Mouse (Mus musculus) layer of hippocampus, adult 2 months (tissue): Measurements from ENCODE around the gene Appl2. TPM values are rescaled to one million over a fixed set of nuclear protein-coding genes. Genes with fewer than 3 reads are reported as not detected.
A peak's percentile ranks its signal among the peaks of the same experiment; 100 is the strongest.

Experiments used
- DNase-seq, 2 experiments: peaks; one replicate each; pipeline ENCODE4 v3.0.0; 2022; ENCODE audit warnings: low spot score in 2 of 2
- H3K27ac ChIP-seq: fragments of 200-600 bp; 2 replicates; pipeline ENCODE4 v1.8.1; 2022
- H3K4me3 ChIP-seq: fragments of 200-600 bp; 2 replicates; pipeline ENCODE4 v1.8.1; 2022; ENCODE audit warnings: mild to moderate bottlenecking
- CTCF ChIP-seq: fragments of 200-600 bp; conservative IDR thresholded peaks from 2 replicates; pipeline ENCODE4 v1.8.1; 2022; ENCODE audit warnings: antibody characterized with exemption, mild to moderate bottlenecking, moderate library complexity
- total RNA-seq, 2 experiments: library from RNA; stranded (reverse); gene quantifications; 2 replicates each; pipeline ENCODE4 v1.2.3; 2021

Gene Appl2
- total RNA-seq, 2 experiments from 2014 or later = 81.1 to 95.5 TPM

- H3K4me3 ChIP-seq = no peak overlapping the region; the same call in 1 of the 2 replicates
- no peak for TF ChIP-seq CTCF
- no peak for DNase-seq
- peak overlapping the region; percentile 90 for H3K27ac ChIP-seq
Measured at GRCm38 (mm10) chr10:83645716-83645990, 2.9 kb downstream of the Appl2 start.

- no peak for DNase-seq
- Histone ChIP-seq H3K27ac (peak overlapping the region; percentile 90), H3K4me3 (peak overlapping the region; percentile 26)
- TF ChIP-seq CTCF = no peak
Measured at GRCm38 (mm10) chr10:83644865-83645715, 3.4 kb downstream of the Appl2 start.

GRCm38 (mm10) chr10:83644167-83644566 is 4.4 kb downstream of the Appl2 start:
- Histone ChIP-seq H3K4me3 (no peak overlapping the region), H3K27ac (peak overlapping the region; percentile 90)
- TF ChIP-seq CTCF = no peak
- no peak for DNase-seq

GRCm38 (mm10) chr10:83641641-83642040 is 6.9 kb downstream of the Appl2 start:
- TF ChIP-seq CTCF = no peak
- DNase-seq = no peak
- H3K4me3 ChIP-seq = no peak overlapping the region
- H3K27ac ChIP-seq = peak overlapping the region; percentile 64

GRCm38 (mm10) chr10:83639881-83640386 is 8.6 kb downstream of the Appl2 start:
- H3K4me3 ChIP-seq = no peak overlapping the region
- H3K27ac ChIP-seq = peak overlapping the region; percentile 68
- DNase-seq = peak in 1 of 2 experiments; percentile 66
- no peak for TF ChIP-seq CTCF

- H3K27ac ChIP-seq = peak overlapping the region; percentile 78
- TF ChIP-seq CTCF = no peak
- peak overlapping the region; percentile 39 for H3K4me3 ChIP-seq
Measured at GRCm38 (mm10) chr10:83637295-83637694, 11.2 kb downstream of the Appl2 start.

GRCm38 (mm10) chr10:83636191-83636590 is 12.3 kb downstream of the Appl2 start:
- peak overlapping the region; percentile 78 for H3K27ac ChIP-seq
- peak overlapping the region; percentile 33; the same call in 1 of the 2 replicates for H3K4me3 ChIP-seq
- DNase-seq = no peak
- TF ChIP-seq CTCF = no peak

More at GRCm38 (mm10) chr10:83637295-83637694, 11.2 kb downstream of the Appl2 start:
- peak; percentile 60 to 74 for DNase-seq

GRCm38 (mm10) chr10:83634461-83634860 is 14.1 kb downstream of the Appl2 start:
- no peak for TF ChIP-seq CTCF
- Histone ChIP-seq H3K27ac (peak overlapping the region; percentile 9; the same call in 1 of the 2 replicates), H3K4me3 (no peak overlapping the region)
- DNase-seq = no peak

GRCm38 (mm10) chr10:83632806-83633374 is 15.6 kb downstream of the Appl2 start:
- DNase-seq = no peak
- Histone ChIP-seq H3K27ac (peak overlapping the region; percentile 78), H3K4me3 (no peak overlapping the region)
- TF ChIP-seq CTCF = no peak

- no peak for TF ChIP-seq CTCF
- H3K4me3 ChIP-seq = no peak overlapping the region
- peak overlapping the region; percentile 78 for H3K27ac ChIP-seq
- no peak for DNase-seq
Measured at GRCm38 (mm10) chr10:83631775-83632174, 16.8 kb downstream of the Appl2 start.

- Histone ChIP-seq H3K4me3 (no peak overlapping the region), H3K27ac (no peak overlapping the region)
- no peak for TF ChIP-seq CTCF
- peak in 1 of 2 experiments; percentile 46 for DNase-seq
Measured at GRCm38 (mm10) chr10:83630899-83631298, 17.6 kb downstream of the Appl2 start.

GRCm38 (mm10) chr10:83629878-83630277 is 18.7 kb downstream of the Appl2 start:
- Histone ChIP-seq H3K4me3 (no peak overlapping the region), H3K27ac (peak overlapping the region; percentile 5; the same call in 1 of the 2 replicates)
- no peak for DNase-seq
- TF ChIP-seq CTCF = no peak

GRCm38 (mm10) chr10:83629190-83629781 is 19.3 kb downstream of the Appl2 start:
- no peak overlapping the region for H3K4me3 ChIP-seq
- H3K27ac ChIP-seq = peak overlapping the region; percentile 5; the same call in 1 of the 2 replicates
- no peak for TF ChIP-seq CTCF
- no peak for DNase-seq
